Mouse (Mus musculus): ENCODE measurements around the gene Sumf1. TPM values are rescaled to one million over a fixed set of nuclear protein-coding genes. Genes with fewer than 3 reads are reported as not detected.

The Sumf1 gene
- polyA plus RNA-seq, 1 experiment from 2014 or later: 11.9 TPM

GRCm38 (mm10) chr6:108140722-108141490, 44.5 kb downstream of the Sumf1 start:
- H3K4me3 ChIP-seq: no peak overlapping the region
- no peak overlapping the region for H3K27ac ChIP-seq (replicated peaks)
- no peaks in the 10 kb centered on the region for H3K36me3 ChIP-seq
- ATAC-seq (ENCODE audit: low FRiP score, low read depth): no peak
- no peaks in the 10 kb centered on the region for H3K9me3 ChIP-seq
- 96% methylated on average over 4 of the region's 4 CpGs for WGBS
- peaks cover 5% of the 10 kb centered on the region for H3K4me1 ChIP-seq (replicated peaks)
- no peaks in the 10 kb centered on the region for H3K27me3 ChIP-seq
- no peak overlapping the region for H3K9ac ChIP-seq
- no peak overlapping the region for H3K4me2 ChIP-seq

GRCm38 (mm10) chr6:108137031-108137430, 48.4 kb downstream of the Sumf1 start:
- no peaks in the 10 kb centered on the region for H3K4me1 ChIP-seq (replicated peaks)
- no peaks in the 10 kb centered on the region for H3K36me3 ChIP-seq
- ATAC-seq (ENCODE audit: low FRiP score, low read depth): no peak
- 91% methylated on average over 5 of the region's 5 CpGs for WGBS
- no peak overlapping the region for H3K9ac ChIP-seq
- no peak overlapping the region for H3K27ac ChIP-seq (replicated peaks)
- H3K9me3 ChIP-seq: no peaks in the 10 kb centered on the region
- H3K27me3 ChIP-seq: no peaks in the 10 kb centered on the region
- no peak overlapping the region for H3K4me3 ChIP-seq
- no peak overlapping the region for H3K4me2 ChIP-seq

- no peak for ATAC-seq (ENCODE audit: low FRiP score, low read depth)
- H3K4me1 ChIP-seq (replicated peaks): no peaks in the 10 kb centered on the region
- 98% methylated on average over 1 of the region's 1 CpGs for WGBS
These were observed 49.1 kb downstream of the Sumf1 start for GRCm38 (mm10) chr6:108136286-108136685.

GRCm38 (mm10) chr6:108132268-108132935, 53.0 kb downstream of the Sumf1 start:
- H3K4me3 ChIP-seq: no peak overlapping the region
- no peak for ATAC-seq (ENCODE audit: low FRiP score, low read depth)
- H3K9me3 ChIP-seq: no peaks in the 10 kb centered on the region
- H3K27me3 ChIP-seq: no peaks in the 10 kb centered on the region
- H3K9ac ChIP-seq: no peak overlapping the region
- no peaks in the 10 kb centered on the region for H3K4me1 ChIP-seq (replicated peaks)
- H3K4me2 ChIP-seq: no peak overlapping the region
- no peak overlapping the region for H3K27ac ChIP-seq (replicated peaks)
- WGBS: 95% methylated on average over 5 of the region's 5 CpGs
- no peaks in the 10 kb centered on the region for H3K36me3 ChIP-seq

More at GRCm38 (mm10) chr6:108136286-108136685, 49.1 kb downstream of the Sumf1 start:
- Histone ChIP-seq H3K36me3 (no peaks in the 10 kb centered on the region), H3K27ac (replicated peaks) (no peak overlapping the region), H3K9ac (no peak overlapping the region), H3K4me3 (no peak overlapping the region), H3K9me3 (no peaks in the 10 kb centered on the region), H3K27me3 (no peaks in the 10 kb centered on the region), H3K4me2 (no peak overlapping the region)

GRCm38 (mm10) chr6:108130718-108131117, 54.7 kb downstream of the Sumf1 start:
- no peak overlapping the region for H3K4me2 ChIP-seq
- no peaks in the 10 kb centered on the region for H3K4me1 ChIP-seq (replicated peaks)
- H3K9ac ChIP-seq: no peak overlapping the region
- no peaks in the 10 kb centered on the region for H3K36me3 ChIP-seq
- H3K4me3 ChIP-seq: no peak overlapping the region
- no peaks in the 10 kb centered on the region for H3K27me3 ChIP-seq
- no peak for ATAC-seq (ENCODE audit: low FRiP score, low read depth)
- no peaks in the 10 kb centered on the region for H3K9me3 ChIP-seq
- WGBS: 93% methylated on average over 5 of the region's 5 CpGs
- no peak overlapping the region for H3K27ac ChIP-seq (replicated peaks)

GRCm38 (mm10) chr6:108126631-108127030, 58.8 kb downstream of the Sumf1 start:
- 81% methylated on average over 3 of the region's 3 CpGs for WGBS
- no peak overlapping the region for H3K4me2 ChIP-seq
- no peaks in the 10 kb centered on the region for H3K27me3 ChIP-seq

GRCm38 (mm10) chr6:108125474-108125873, 59.9 kb downstream of the Sumf1 start:
- WGBS: 66% methylated on average over 1 of the region's 1 CpGs
- no peak overlapping the region for H3K27ac ChIP-seq (replicated peaks)
- ATAC-seq (ENCODE audit: low FRiP score, low read depth): no peak

More at GRCm38 (mm10) chr6:108126631-108127030, 58.8 kb downstream of the Sumf1 start:
- Histone ChIP-seq H3K36me3 (no peaks in the 10 kb centered on the region), H3K27ac (replicated peaks) (no peak overlapping the region), H3K9ac (no peak overlapping the region), H3K9me3 (no peaks in the 10 kb centered on the region), H3K4me3 (no peak overlapping the region), H3K4me1 (replicated peaks) (no peaks in the 10 kb centered on the region)
- no peak for ATAC-seq (ENCODE audit: low FRiP score, low read depth)

GRCm38 (mm10) chr6:108117881-108118280, 67.5 kb downstream of the Sumf1 start:
- no peak overlapping the region for H3K9ac ChIP-seq

More at GRCm38 (mm10) chr6:108125474-108125873, 59.9 kb downstream of the Sumf1 start:
- Histone ChIP-seq H3K9ac (no peak overlapping the region), H3K36me3 (no peaks in the 10 kb centered on the region), H3K4me2 (no peak overlapping the region), H3K9me3 (no peaks in the 10 kb centered on the region), H3K4me1 (replicated peaks) (no peaks in the 10 kb centered on the region), H3K4me3 (no peak overlapping the region), H3K27me3 (no peaks in the 10 kb centered on the region)

GRCm38 (mm10) chr6:108114971-108115370, 70.4 kb downstream of the Sumf1 start:
- H3K27ac ChIP-seq (replicated peaks): no peak overlapping the region
- H3K27me3 ChIP-seq: no peaks in the 10 kb centered on the region
- no peaks in the 10 kb centered on the region for H3K9me3 ChIP-seq
- H3K36me3 ChIP-seq: no peaks in the 10 kb centered on the region
- no peak for ATAC-seq (ENCODE audit: low FRiP score, low read depth)
- WGBS: 95% methylated on average over 1 of the region's 1 CpGs
- H3K4me3 ChIP-seq: no peak overlapping the region
- no peaks in the 10 kb centered on the region for H3K4me1 ChIP-seq (replicated peaks)
- no peak overlapping the region for H3K9ac ChIP-seq
- no peak overlapping the region for H3K4me2 ChIP-seq

More at GRCm38 (mm10) chr6:108117881-108118280, 67.5 kb downstream of the Sumf1 start:
- no peak overlapping the region for H3K27ac ChIP-seq (replicated peaks)
- H3K36me3 ChIP-seq: no peaks in the 10 kb centered on the region
- WGBS: 95% methylated on average over 6 of the region's 6 CpGs
- H3K27me3 ChIP-seq: no peaks in the 10 kb centered on the region
- H3K4me1 ChIP-seq (replicated peaks): no peaks in the 10 kb centered on the region
- H3K4me2 ChIP-seq: no peak overlapping the region
- no peaks in the 10 kb centered on the region for H3K9me3 ChIP-seq
- H3K4me3 ChIP-seq: no peak overlapping the region
- ATAC-seq (ENCODE audit: low FRiP score, low read depth): no peak

GRCm38 (mm10) chr6:108111693-108112092, 73.7 kb downstream of the Sumf1 start:
- Histone ChIP-seq H3K9me3 (no peaks in the 10 kb centered on the region), H3K9ac (no peak overlapping the region), H3K27ac (replicated peaks) (no peak overlapping the region), H3K4me1 (replicated peaks) (no peaks in the 10 kb centered on the region), H3K4me2 (no peak overlapping the region), H3K36me3 (no peaks in the 10 kb centered on the region), H3K4me3 (no peak overlapping the region), H3K27me3 (no peaks in the 10 kb centered on the region)
- ATAC-seq (ENCODE audit: low FRiP score, low read depth): no peak

GRCm38 (mm10) chr6:108110336-108110735, 75.0 kb downstream of the Sumf1 start:
- H3K36me3 ChIP-seq: no peaks in the 10 kb centered on the region
- 74% methylated on average over 4 of the region's 4 CpGs for WGBS
- no peaks in the 10 kb centered on the region for H3K27me3 ChIP-seq
- H3K9me3 ChIP-seq: no peaks in the 10 kb centered on the region
- no peak overlapping the region for H3K27ac ChIP-seq (replicated peaks)
- H3K4me2 ChIP-seq: no peak overlapping the region
- no peak overlapping the region for H3K4me3 ChIP-seq
- H3K4me1 ChIP-seq (replicated peaks): no peaks in the 10 kb centered on the region
- H3K9ac ChIP-seq: no peak overlapping the region
- ATAC-seq (ENCODE audit: low FRiP score, low read depth): no peak

- no peak for ATAC-seq (ENCODE audit: low FRiP score, low read depth)
- H3K36me3 ChIP-seq: no peaks in the 10 kb centered on the region
These were observed 78.0 kb downstream of the Sumf1 start for GRCm38 (mm10) chr6:108107376-108107775.

More at GRCm38 (mm10) chr6:108107376-108107775, 78.0 kb downstream of the Sumf1 start:
- Histone ChIP-seq H3K4me3 (no peak overlapping the region), H3K9ac (no peak overlapping the region), H3K4me1 (replicated peaks) (no peaks in the 10 kb centered on the region), H3K9me3 (no peaks in the 10 kb centered on the region), H3K27ac (replicated peaks) (no peak overlapping the region), H3K27me3 (no peaks in the 10 kb centered on the region), H3K4me2 (no peak overlapping the region)
